Mouse (Mus musculus) embryonic facial prominence, embryonic 10.5 days (tissue): ENCODE results near the gene 2810459M11Rik. TPM values are rescaled to one million over a fixed set of nuclear protein-coding genes. Genes with fewer than 3 reads are reported as not detected.
A peak's percentile ranks its signal among the peaks of the same experiment; 100 is the strongest.

Source experiments
- DNase-seq: peaks from one replicate; pipeline ENCODE4 v3.0.0-alpha.2; 2017; ENCODE audit warnings: low spot score
- H3K27ac ChIP-seq: fragments of 300-500 bp; sonication (generic); replicated peaks from 2 replicates; pipeline ENCODE4 v1.5.1; 2016; ENCODE audit warnings: mild to moderate bottlenecking
- H3K27me3 ChIP-seq: fragments of 300-500 bp; sonication (generic); replicated peaks from 2 replicates; pipeline ENCODE4 v1.6.1; 2016; ENCODE audit warnings: low read depth, mild to moderate bottlenecking; ENCODE audit not compliant: poor library complexity, severe bottlenecking
- H3K36me3 ChIP-seq: fragments of 300-500 bp; sonication (generic); replicated peaks from 2 replicates; pipeline ENCODE4 v1.6.1; 2016; ENCODE audit warnings: mild to moderate bottlenecking, moderate library complexity
- H3K4me1 ChIP-seq: fragments of 300-500 bp; sonication (generic); 2 replicates; pipeline ENCODE4 v1.6.1; 2016
- H3K4me3 ChIP-seq: fragments of 300-500 bp; sonication (generic); 2 replicates; pipeline ENCODE4 v1.5.1; 2016; ENCODE audit warnings: mild to moderate bottlenecking, moderate library complexity
- H3K9me3 ChIP-seq: fragments of 300-500 bp; sonication (generic); 2 replicates; pipeline ENCODE4 v1.6.1; 2016; ENCODE audit warnings: mild to moderate bottlenecking
- WGBS: fragments of 180-500 bp; shearing (Covaris S2); methylation state at CpG from one replicate; pipeline ENCODE4 v1.1.7; 2016; 5-methylcytosine and 5-hydroxymethylcytosine counted together
- polyA plus RNA-seq: library from polyadenylated mRNA; unstranded; fragments of >200 nt; fragmentation: Nextera tagmentation; extraction: Ambion mirVana; gene quantifications from 2 replicates; pipeline ENCODE4 v1.2.1, GENCODE M21; 2016

Gene 2810459M11Rik
- polyA plus RNA-seq, 1 experiment from 2014 or later, result 0.21 TPM

DNA sequence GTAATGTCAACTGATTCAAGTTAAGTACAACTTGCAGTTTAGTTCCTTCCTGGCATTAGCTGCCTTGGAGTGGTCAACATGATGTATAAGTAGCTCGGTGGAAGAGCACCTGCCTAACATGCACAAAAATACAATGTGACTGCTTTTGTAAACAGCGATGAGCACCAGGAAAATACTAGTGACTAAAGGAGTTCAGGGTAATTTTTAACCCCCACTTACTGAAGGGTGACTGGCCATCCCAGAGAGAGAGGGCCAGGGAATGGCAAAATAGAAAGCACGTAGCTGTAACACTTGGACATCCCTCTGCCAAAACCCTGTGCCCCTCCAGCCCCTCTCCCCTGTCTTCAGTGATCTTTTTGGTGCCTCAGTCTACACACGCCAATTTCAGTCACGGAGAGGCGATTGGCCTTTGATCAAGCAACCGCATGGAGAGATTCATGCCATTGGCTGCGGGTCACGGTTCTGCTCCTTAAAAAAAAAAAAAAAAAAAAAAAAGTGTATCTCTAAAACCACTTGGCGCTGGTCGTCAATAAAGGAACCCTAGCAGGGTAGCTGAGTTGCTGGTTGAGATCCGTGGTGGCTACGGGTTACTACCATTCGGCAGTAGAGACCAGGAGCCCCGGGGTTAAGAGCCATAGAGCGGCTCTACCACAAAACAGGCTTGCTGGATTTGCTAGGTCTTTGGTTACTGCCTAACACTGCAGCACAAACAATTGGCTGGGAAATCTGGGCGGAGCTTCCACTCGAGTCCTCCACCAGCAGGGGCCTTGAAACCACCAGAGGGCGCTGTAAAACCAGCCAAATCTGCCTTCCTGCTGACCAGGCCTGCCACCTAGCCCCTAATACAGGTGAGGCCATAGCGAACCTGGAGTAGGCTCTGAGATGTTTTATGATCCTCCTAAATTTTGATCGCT lies 13.4 kb downstream of the 2810459M11Rik start:
- Histone ChIP-seq H3K4me3 (peak overlapping the region; percentile 56), H3K27me3 (no peaks in the 10 kb centered on the region), H3K27ac (peak overlapping the region; percentile 75), H3K9me3 (no peaks in the 10 kb centered on the region), H3K36me3 (no peaks in the 10 kb centered on the region), H3K4me1 (peaks cover 6% of the 10 kb centered on the region; the same call in 1 of the 2 replicates)
- 11% methylated on average over 21 of the region's 21 CpGs for WGBS
- DNase-seq, result peak; percentile 94

GRCm38 (mm10) chr1:86062523-86062922 lies 16.9 kb downstream of the 2810459M11Rik start:
- Histone ChIP-seq H3K27me3 (no peaks in the 10 kb centered on the region), H3K9me3 (peaks cover 4% of the 10 kb centered on the region; the same call in 1 of the 2 replicates), H3K27ac (no peak overlapping the region), H3K4me1 (peaks cover 19% of the 10 kb centered on the region), H3K36me3 (peaks cover 15% of the 10 kb centered on the region), H3K4me3 (no peak overlapping the region)
- no peak for DNase-seq
- 88% methylated on average over 6 of the region's 6 CpGs for WGBS

DNA sequence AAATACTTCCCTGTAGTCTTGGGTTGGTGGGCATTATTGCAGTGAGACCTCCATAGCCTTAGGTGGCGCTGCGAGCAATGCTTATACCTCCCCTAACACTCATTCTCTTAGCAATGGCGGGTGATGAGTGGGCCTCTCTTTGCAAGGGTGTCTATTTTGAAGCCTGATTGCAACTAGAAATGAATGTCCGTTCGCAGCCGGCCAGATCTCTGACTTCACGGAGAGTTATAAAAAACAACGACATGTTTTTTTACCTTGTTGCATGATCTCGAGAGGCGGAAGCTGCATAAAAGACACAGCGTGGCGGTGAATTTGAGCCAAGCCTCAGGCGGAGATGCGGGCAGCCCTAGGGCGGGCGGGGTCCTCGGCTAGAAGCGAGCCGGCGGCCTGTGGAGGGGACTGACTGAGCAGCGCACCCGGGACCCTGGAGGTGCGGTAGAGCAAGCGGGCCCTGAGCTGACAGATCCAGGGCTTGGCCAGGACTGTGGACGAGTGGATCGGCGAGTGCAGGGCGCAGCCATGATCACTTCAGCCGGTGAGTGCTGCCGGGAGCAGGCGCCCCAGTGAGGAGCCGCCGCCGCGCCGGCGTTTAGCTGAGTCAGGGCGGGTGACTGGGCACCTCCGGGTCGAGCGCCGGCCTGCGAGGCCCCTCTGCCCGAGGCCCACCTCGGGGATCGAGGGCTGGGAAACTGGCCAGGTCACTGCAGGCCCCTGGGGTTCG lies 18.8 kb downstream of the 2810459M11Rik start, which contains the start of gene Psmd1:
Gene Psmd1, plus strand, starts transcription at position 117 of the 721 bp plus-strand sequence.
- Histone ChIP-seq H3K27me3 (no peaks in the 10 kb centered on the region), H3K27ac (peak within 1 kb of the TSS; percentile 96), H3K36me3 (peaks cover 18% of the 10 kb centered on the region), H3K9me3 (peaks cover 4% of the 10 kb centered on the region; the same call in 1 of the 2 replicates), H3K4me3 (peak within 1 kb of the TSS; percentile 92), H3K4me1 (peaks cover 13% of the 10 kb centered on the region)
- WGBS, result under 1% methylated on average over 47 of the region's 47 CpGs
- DNase-seq, result peak; percentile 90

GRCm38 (mm10) chr1:86076565-86076964 lies 30.9 kb downstream of the 2810459M11Rik start:
- Histone ChIP-seq H3K27me3 (no peaks in the 10 kb centered on the region), H3K4me1 (no peaks in the 10 kb centered on the region), H3K36me3 (peaks cover 95% of the 10 kb centered on the region), H3K9me3 (no peaks in the 10 kb centered on the region), H3K4me3 (no peak overlapping the region), H3K27ac (no peak overlapping the region)
- 94% methylated on average over 2 of the region's 2 CpGs for WGBS
- no peak for DNase-seq

DNA sequence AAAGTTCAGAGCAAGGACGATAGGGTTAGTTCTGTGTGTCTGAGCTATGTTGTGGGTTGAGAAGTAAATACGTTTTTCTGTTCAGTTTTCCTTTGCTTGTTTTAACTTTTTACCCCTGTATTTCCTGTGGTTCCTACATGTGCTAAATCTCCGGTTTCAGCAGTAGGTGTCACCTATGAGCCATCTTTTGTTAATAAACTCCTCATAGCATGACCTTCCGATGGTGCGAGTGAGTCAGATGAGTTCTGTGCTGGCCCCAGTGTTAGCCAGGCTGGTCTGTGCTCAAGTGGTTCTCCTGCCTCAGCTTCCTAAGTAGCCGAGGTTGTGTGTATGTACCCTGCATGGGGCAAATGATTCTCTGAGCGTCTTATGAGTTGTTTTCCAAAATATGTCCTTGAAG lies 48.8 kb downstream of the 2810459M11Rik start:
- 88% methylated on average over 7 of the region's 7 CpGs for WGBS
- Histone ChIP-seq H3K9me3 (no peaks in the 10 kb centered on the region), H3K27me3 (no peaks in the 10 kb centered on the region), H3K27ac (no peak overlapping the region), H3K36me3 (peaks cover 94% of the 10 kb centered on the region), H3K4me3 (no peak overlapping the region), H3K4me1 (no peaks in the 10 kb centered on the region)
- no peak for DNase-seq

GRCm38 (mm10) chr1:86105054-86105453 lies 59.4 kb downstream of the 2810459M11Rik start:
- H3K27me3 ChIP-seq, result no peaks in the 10 kb centered on the region
- WGBS, result 93% methylated on average over 1 of the region's 1 CpGs

More at GRCm38 (mm10) chr1:86105054-86105453, 59.4 kb downstream of the 2810459M11Rik start:
- Histone ChIP-seq H3K4me3 (no peak overlapping the region), H3K27ac (no peak overlapping the region), H3K4me1 (no peaks in the 10 kb centered on the region), H3K9me3 (no peaks in the 10 kb centered on the region), H3K36me3 (peaks cover 42% of the 10 kb centered on the region)
- no peak for DNase-seq

Other genes with a start within 250 kb of the 2810459M11Rik start
- 168 and 177 TPM in 2 replicates for gene Itm2c, start 151.6 kb upstream of the 2810459M11Rik start, polyA plus RNA-seq
- 0.22 TPM in 1 of 2 replicates, not detected in the other for gene 4933407L21Rik, start 117.4 kb upstream of the 2810459M11Rik start, polyA plus RNA-seq
- gene Gpr55, start 84.9 kb upstream of the 2810459M11Rik start, polyA plus RNA-seq, result not detected in 2 replicates
- not detected in 2 replicates for gene Spata3, start 29.0 kb upstream of the 2810459M11Rik start, polyA plus RNA-seq
- gene Psmd1, start 18.5 kb downstream of the 2810459M11Rik start, polyA plus RNA-seq, result 228 and 231 TPM in 2 replicates
- gene Htr2b, start 66.1 kb downstream of the 2810459M11Rik start, polyA plus RNA-seq, result 0.18 and 0.71 TPM in 2 replicates
- 0.44 TPM in 1 of 2 replicates, not detected in the other for gene Gm21972, start 87.8 kb downstream of the 2810459M11Rik start, polyA plus RNA-seq
- gene Armc9, start 108.9 kb downstream of the 2810459M11Rik start, polyA plus RNA-seq, result 35.8 and 37.6 TPM in 2 replicates